Mouse (Mus musculus): ENCODE results near the gene Nom1. TPM values are rescaled to one million over a fixed set of nuclear protein-coding genes. Genes with fewer than 3 reads are reported as not detected.
A peak's percentile ranks its signal among the peaks of the same experiment; 100 is the strongest.
"Not testable (repeated sequence)": the region's sequence is repeated elsewhere in the genome, so short reads cannot be mapped to it uniquely, and the experiment has no call there.

The Nom1 gene
- total RNA-seq (2021), result 10 to 100 TPM; 22.2 to 22.7 TPM
- long read RNA-seq, full-length matches to known transcripts, result 11 of 24 reads
- long read RNA-seq, partial matches to known transcripts, result 2 of 24 reads
- long read RNA-seq, other reads (novel, unspliced or antisense), result 11 of 24 reads

DNA sequence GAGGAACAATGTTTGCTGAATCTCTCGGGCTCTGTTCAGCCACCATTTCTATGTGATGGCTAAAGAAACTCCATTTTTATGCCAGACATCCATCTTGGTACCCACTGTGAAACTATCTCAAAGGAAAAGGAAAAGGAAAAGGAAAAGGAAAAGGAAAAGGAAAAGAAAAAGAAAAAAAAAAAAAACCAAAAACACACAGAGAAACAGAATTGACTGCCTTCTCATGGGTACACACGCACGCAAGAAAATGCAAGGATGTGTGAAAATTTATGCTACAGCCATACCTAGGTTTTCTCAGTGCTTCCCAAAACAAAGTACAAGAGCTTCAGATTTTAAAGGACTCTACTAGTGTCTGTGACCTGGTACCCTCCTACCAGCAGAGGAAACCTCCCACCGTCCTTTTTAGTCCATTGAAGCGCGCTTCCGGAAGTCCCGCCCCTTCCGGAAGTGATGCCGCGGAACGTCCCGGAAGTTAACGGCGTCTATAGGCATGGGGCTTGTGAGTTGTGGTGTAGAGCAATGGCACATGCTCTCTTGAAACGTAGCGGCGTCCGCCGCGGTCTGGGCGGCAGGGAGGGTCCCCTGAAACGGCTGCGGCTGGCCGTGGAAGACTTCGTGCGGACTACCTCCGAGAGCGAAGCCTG, at the start of gene Nom1:
TSS of gene Nom1 (plus strand) at position 437 of the 644 bp plus-strand sequence.
- DNase-seq (ENCODE audit: low spot score in 2 of 2), result peak; percentile 87 to 89

DNA sequence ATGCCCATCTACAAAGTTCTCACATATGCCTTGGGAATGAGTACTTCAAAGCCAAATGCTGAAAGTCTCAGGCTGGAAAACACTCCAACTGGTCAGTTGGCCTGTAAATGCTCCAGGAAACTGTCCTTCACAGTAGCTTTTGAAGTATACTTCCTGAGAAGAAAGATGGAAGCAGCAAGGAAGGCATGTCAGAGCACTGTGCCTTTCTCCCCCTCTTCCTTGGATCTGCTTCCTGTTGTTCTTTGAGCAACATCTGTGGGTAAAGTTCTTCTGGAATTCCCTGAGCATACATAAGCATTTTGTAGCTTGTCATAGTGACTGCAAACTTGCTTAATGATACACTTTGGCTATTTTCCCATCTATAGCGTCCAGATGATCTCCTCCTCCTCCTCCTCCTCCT, 46.9 kb upstream of the Nom1 start:
- no peak for DNase-seq (ENCODE audit: low spot score in 2 of 2)

DNA sequence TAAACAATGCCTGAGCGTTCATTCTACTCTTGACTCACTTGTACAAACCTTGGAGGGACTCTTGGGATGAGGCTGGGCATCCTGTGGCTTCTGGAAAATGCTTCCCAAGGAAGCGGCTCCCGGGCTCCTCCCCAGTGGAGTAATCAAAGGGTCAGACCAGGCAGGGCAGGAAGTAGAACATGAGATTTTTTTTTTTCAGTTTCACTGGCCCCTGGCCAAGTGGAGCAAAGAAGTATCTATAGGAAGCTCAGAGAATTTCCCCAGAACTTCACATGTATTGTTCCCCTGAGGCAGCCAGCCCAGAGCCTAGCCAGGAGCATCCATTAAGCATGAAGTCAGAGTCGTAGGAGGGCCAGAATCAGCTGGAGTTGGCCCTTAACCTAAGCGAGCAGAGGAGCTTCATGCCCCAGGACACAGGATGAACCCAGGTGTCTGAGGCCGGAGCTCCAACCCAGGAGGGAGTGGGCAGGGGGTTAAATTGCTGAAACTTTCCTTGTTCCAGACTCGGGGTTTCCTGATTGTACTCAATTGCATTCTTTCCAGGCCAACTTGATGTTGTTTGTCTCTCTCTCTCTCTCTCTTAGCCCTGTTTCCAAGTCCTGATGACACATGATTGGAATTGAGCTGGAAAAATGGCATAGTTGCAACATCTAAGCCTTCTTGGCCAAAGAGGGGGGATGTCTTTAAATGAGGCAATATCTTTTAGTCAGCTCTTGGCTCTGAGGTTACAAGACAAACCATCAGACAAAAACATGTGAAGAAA, 46.1 kb upstream of the Nom1 start:
- no peak for DNase-seq (ENCODE audit: low spot score in 2 of 2)

DNA sequence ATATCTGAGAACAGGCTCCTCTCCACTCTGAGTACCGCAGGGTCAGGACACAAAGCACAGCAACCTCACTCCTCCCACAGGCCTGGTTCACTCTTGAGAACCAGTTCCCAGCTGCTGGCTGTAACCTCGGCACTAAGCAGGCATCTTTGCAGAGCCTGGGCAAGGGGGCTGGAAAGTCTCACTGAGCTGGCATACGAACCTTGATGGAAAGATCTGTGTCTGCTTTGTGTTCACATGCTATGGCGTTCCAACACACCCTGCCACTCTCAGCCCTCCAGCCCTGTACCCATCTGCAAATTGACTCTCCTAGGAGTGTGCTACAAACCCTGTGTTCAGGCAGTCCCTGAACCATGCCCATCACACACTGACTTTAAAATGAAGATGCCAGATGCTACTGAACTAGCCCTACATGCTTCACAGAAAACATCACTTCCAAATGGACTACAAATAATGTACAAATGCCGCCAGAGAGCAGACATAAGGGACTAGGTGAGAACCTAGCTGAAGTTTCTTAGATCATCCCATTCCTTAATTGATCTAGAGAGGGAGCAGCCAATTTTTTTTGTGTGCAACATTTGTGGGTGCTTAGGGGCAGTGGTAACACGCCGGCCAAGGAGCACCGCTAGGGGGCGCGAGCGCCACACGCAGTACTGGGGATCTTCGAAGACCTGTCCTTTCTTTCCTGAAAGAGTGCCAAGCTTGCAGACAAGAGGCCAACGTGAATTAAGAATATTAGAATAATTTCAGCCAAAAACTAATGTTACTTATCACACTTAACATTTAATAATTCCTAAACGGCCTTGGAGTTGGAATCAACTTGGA, 45.3 kb upstream of the Nom1 start:
- peak; percentile 74 to 84 for DNase-seq (ENCODE audit: low spot score in 2 of 2)

- DNase-seq (ENCODE audit: low spot score in 2 of 2), result no peak
Measured at GRCm38 (mm10) chr5:29398427-29398826, 36.0 kb upstream of the Nom1 start.

- DNase-seq (ENCODE audit: low spot score in 2 of 2), result no peak
Measured at GRCm38 (mm10) chr5:29410854-29411253, 23.6 kb upstream of the Nom1 start.

DNA sequence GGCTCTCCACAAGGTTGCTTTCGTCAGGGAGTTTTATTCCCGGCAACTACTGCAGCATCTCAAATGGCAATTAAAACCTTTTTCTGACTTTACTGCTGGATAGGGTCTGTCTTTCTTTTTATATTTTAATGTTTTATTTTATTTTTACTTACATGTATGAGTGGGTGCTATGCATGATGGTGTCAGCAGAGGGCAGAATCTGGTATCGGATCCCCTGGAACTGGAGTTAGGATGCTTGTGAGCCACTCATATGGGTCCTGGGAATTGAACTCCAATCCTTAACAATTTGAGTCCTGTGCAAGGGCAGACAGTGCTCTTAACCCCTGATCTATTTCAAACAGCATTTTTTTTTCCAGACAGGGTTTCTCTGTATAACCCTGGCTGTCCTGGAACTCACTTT, 21.4 kb upstream of the Nom1 start:
- DNase-seq (ENCODE audit: low spot score in 2 of 2), result no peak

DNA sequence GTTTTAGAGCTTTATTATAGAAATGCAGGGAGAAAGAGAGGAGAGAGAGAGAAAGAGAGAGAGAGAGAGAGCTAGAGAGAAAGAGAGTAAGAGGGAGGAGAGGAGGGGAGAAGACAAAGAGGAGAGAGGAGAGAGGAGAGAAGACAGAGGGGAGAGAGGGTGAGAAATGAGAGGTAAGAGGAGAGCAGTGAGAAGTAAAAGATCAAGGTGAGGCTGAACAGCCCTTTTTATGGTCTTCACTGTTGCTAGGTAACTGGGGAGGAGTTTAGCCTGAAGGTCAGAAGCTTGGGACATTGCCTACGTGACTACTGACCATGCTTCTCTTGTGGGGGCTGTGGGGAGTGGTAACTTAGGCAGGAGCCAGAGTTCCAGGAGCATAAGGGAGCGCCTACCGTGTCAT, 11.1 kb upstream of the Nom1 start:
- not testable (repeated sequence) for DNase-seq (ENCODE audit: low spot score in 2 of 2)

- DNase-seq (ENCODE audit: low spot score in 2 of 2), result peak; percentile 32 to 56
Measured at GRCm38 (mm10) chr5:29434872-29435358, 451 bp downstream of the Nom1 start.

DNA sequence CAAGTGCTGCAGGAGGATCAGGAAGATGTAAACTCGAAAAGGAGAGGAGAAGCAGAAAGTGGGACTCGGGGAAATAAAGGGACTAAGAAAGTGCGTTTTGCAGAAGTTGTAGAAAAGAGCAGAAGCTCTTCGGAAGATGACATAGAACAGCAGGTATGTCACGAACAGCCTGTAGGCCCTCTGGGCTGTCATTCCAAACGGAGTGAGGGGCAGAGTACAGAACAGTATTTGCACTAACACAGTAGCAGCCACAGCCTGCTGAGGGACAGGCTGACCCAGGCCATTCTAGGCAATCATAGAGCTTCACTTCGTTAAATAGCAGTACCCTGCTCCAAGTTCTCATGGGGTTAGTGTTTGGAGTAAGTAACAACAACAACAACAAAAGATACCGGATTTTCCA, 1.0 kb downstream of the Nom1 start:
- no peak for DNase-seq (ENCODE audit: low spot score in 2 of 2)

GRCm38 (mm10) chr5:29436728-29437127, 2.3 kb downstream of the Nom1 start:
- DNase-seq (ENCODE audit: low spot score in 2 of 2), result not testable (repeated sequence)

DNA sequence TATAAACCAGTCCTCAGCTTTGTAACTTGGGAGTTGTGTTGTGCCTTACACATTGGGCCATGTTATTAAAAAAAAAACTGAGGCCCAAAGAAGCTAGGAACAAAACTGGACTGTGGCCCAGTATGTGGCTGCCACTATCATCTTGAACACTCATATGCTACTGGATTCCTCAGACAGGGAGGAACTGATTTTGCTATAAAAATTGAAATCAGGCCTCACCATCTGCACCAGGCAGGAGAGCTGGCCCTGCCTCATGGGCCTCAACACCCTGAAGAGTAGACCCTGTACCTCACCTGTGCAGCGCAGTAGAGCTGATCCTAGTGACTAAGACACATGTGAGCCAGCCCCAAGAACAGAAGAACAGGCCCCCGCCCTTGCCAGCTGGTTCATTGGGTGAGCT, 10.8 kb downstream of the Nom1 start:
- no peak for DNase-seq (ENCODE audit: low spot score in 2 of 2)

GRCm38 (mm10) chr5:29452352-29452751, 17.9 kb downstream of the Nom1 start:
- no peak for DNase-seq (ENCODE audit: low spot score in 2 of 2)

GRCm38 (mm10) chr5:29456895-29457656, 22.6 kb downstream of the Nom1 start:
- no peak for DNase-seq (ENCODE audit: low spot score in 2 of 2)

- DNase-seq (ENCODE audit: low spot score in 2 of 2), result no peak
Measured at GRCm38 (mm10) chr5:29462943-29463686, 28.7 kb downstream of the Nom1 start.

GRCm38 (mm10) chr5:29467489-29468350, 33.3 kb downstream of the Nom1 start:
- no peak for DNase-seq (ENCODE audit: low spot score in 2 of 2)

- no peak for DNase-seq (ENCODE audit: low spot score in 2 of 2)
Measured at GRCm38 (mm10) chr5:29468351-29469065, 34.0 kb downstream of the Nom1 start.

- DNase-seq (ENCODE audit: low spot score in 2 of 2), result no peak
Measured at GRCm38 (mm10) chr5:29469501-29469900, 35.0 kb downstream of the Nom1 start.

Data from layer of hippocampus, postnatal 10 days (tissue).